Mouse (Mus musculus) lung, adult 2 months (tissue): ENCODE measurements around the gene Irak4.

Source experiments
- CTCF ChIP-seq: fragments of 200-500 bp; IDR thresholded peaks from 2 replicates; pipeline ENCODE4 v1.5.1; 2011; ENCODE audit warnings: mild to moderate bottlenecking, low read length, control low read depth; ENCODE audit not compliant: insufficient read depth
- POLR2A ChIP-seq: fragments of 200-500 bp; IDR thresholded peaks from 2 replicates; pipeline ENCODE4 v1.6.1; 2011; ENCODE audit warnings: low read depth, mild to moderate bottlenecking, control low read depth, low read length, borderline replicate concordance; ENCODE audit errors: extremely low read depth

DNA sequence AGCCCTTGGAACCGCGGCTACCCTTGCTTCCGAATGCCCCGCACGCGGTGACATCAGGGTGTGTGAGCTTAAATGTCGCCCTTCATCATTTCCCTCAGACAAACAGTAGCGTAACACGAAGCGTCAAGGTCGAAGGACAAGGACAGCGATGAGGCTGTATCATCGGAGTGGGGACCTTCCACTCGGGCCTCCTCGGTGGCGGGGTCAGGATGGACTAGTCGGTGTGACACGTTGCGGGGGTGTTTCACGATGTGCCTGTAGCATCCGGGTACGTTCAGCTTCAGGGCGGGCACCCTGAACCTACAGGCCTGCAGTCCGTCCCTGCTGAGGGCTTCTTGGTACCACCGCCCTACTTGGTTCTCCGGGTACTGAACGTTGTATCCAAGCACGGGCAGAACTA is 20.2 kb upstream of the Irak4 start:
- TF ChIP-seq CTCF (no peak), POLR2A (no peak)
